Mouse (Mus musculus): Measurements from ENCODE around the gene Lct. TPM values are rescaled to one million over a fixed set of nuclear protein-coding genes. Genes with fewer than 3 reads are reported as not detected.

Lct gene
- polyA plus RNA-seq, 1 experiment from 2014 or later = 0.10 TPM

- no peaks in the 10 kb centered on the region for H3K4me1 ChIP-seq
- no peak overlapping the region for H3K4me2 ChIP-seq (replicated peaks)
- H3K4me3 ChIP-seq = no peak overlapping the region
- no peak overlapping the region for H3K9ac ChIP-seq
- no peaks in the 10 kb centered on the region for H3K27me3 ChIP-seq
- 94% methylated on average over 4 of the region's 4 CpGs for WGBS
- H3K36me3 ChIP-seq = peaks cover 42% of the 10 kb centered on the region
- no peak for ATAC-seq (ENCODE audit: insufficient number of reproducible peaks, insufficient read depth, low FRiP score, low TSS enrichment)
- no peak overlapping the region for H3K27ac ChIP-seq
- H3K9me3 ChIP-seq = no peaks in the 10 kb centered on the region
Observed at GRCm38 (mm10) chr1:128235181-128235580, 92.9 kb downstream of the Lct start.

Other genes starting within 250 kb of the Lct start
- gene Zranb3, start 225.3 kb downstream of the Lct start, polyA plus RNA-seq (2016; fragmentation: Nextera tagmentation; extraction: Ambion mirVana) = 13.4 and 13.5 TPM in 2 replicates
- gene R3hdm1, start 225.0 kb downstream of the Lct start, polyA plus RNA-seq (2016; fragmentation: Nextera tagmentation; extraction: Ambion mirVana) = 79.7 and 83.8 TPM in 2 replicates
- gene Ubxn4, start 84.4 kb downstream of the Lct start, polyA plus RNA-seq (2016; fragmentation: Nextera tagmentation; extraction: Ambion mirVana) = 63.1 and 69.5 TPM in 2 replicates
- 265 and 275 TPM in 2 replicates for gene Mcm6, start 31.3 kb upstream of the Lct start, polyA plus RNA-seq (2016; fragmentation: Nextera tagmentation; extraction: Ambion mirVana)
- gene Dars, start 89.0 kb upstream of the Lct start, polyA plus RNA-seq (2016; fragmentation: Nextera tagmentation; extraction: Ambion mirVana) = 148 and 164 TPM in 2 replicates

Data from embryonic facial prominence, embryonic 12.5 days (tissue).